Comparison of ENCODE assay signal across 12 mouse cellular contexts in the genomic region with DNA sequence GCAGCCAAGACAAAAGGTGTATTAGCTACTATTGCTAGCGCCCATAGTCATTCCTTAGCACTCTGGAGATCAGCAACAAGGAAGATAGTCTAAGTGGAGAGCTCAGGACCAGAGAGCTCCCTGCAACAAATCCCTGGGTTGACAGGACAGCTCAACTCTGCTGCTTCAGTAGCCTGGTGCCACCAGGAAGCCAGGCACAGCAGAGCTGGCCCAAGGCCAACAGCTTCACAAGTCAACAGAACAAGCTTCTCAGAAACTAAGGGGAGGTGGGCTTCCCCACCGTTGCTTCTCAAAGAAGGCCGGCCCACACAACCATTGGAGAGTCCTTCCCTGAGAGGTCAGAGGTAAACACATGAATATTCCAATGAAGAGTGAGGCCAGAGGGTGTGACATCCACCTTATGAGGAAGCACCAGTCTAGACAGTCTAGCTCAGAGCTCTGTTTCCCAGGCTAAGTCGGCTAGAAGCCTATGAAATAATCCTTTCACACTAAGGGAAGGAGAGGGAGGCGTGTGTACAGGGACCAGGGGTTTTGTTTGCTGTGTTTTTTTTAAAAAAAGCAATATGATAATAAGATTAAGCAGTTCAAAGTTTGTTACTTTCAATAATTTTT.
DNase-seq lines count a peak whose midpoint lies in the region; ATAC-seq and TF ChIP-seq lines count a peak whose summit lies in the region.
"Had no signal": no experiment of that assay in that cellular context is flagged by ENCODE, and none has a peak within 500 bp of the region (broad histone marks: within the 10 kb centered on the region; RNA-seq: fewer than 3 reads in every experiment).

No protein-coding gene starts in this region.

- DNase-seq in CD4-positive, CD25-positive, alpha-beta regulatory T cell, adult 2 months (ENCODE audit: low read depth, low spot score) = peak; percentile 22
- DNase-seq in hindbrain, postnatal 0 days (ENCODE audit: low spot score) = peak; percentile 46
- DNase-seq in lung, postnatal 0 days (ENCODE audit: low spot score) = peak; percentile 31
- DNase-seq in lung, postnatal 10 days = no peak
- DNase-seq: adrenal gland, adult 8-10 months; cerebellum, adult 8-10 months; kidney, adult 11 months had no signal

- no peak overlapping the region for H3K27ac ChIP-seq in hindbrain, postnatal 0 days
- H3K27ac ChIP-seq in hindbrain, embryonic 12.5 days = no peak overlapping the region
- H3K27ac ChIP-seq in lung, postnatal 0 days (ENCODE audit: low read length) = no peak overlapping the region
- H3K27ac ChIP-seq: liver, embryonic 15.5 days had no signal

- no peak overlapping the region for H3K9ac ChIP-seq in hindbrain, postnatal 0 days (replicated peaks; ENCODE audit: low read length)
- H3K9ac ChIP-seq in hindbrain, embryonic 12.5 days = no peak overlapping the region
- no peak overlapping the region for H3K9ac ChIP-seq in lung, postnatal 0 days (replicated peaks; ENCODE audit: low read depth)
- H3K9ac ChIP-seq: liver, embryonic 15.5 days had no signal

- no peak overlapping the region for H3K4me2 ChIP-seq in hindbrain, postnatal 0 days (ENCODE audit: low read depth, low read length)
- H3K4me2 ChIP-seq in hindbrain, embryonic 12.5 days (replicated peaks) = no peak overlapping the region
- H3K4me2 ChIP-seq in lung, postnatal 0 days (replicated peaks; ENCODE audit: low read depth, low read length) = no peak overlapping the region
- H3K4me2 ChIP-seq: liver, embryonic 15.5 days had no signal

- H3K36me3 ChIP-seq in hindbrain, postnatal 0 days (ENCODE audit: insufficient read depth, low read length) = no peaks in the 10 kb centered on the region
- H3K36me3 ChIP-seq in hindbrain, embryonic 12.5 days = no peaks in the 10 kb centered on the region
- H3K36me3 ChIP-seq in lung, postnatal 0 days (ENCODE audit: insufficient read depth, low read length) = no peaks in the 10 kb centered on the region

- H3K27me3 ChIP-seq in hindbrain, postnatal 0 days (ENCODE audit: insufficient read depth, low read length) = no peaks in the 10 kb centered on the region
- H3K27me3 ChIP-seq in hindbrain, embryonic 12.5 days = no peaks in the 10 kb centered on the region
- no peaks in the 10 kb centered on the region for H3K27me3 ChIP-seq in lung, postnatal 0 days (replicated peaks; ENCODE audit: insufficient read depth, low read length)
- H3K27me3 ChIP-seq: liver, embryonic 15.5 days had no signal

- H3K4me1 ChIP-seq in hindbrain, postnatal 0 days (ENCODE audit: insufficient read depth, low read length) = no peaks in the 10 kb centered on the region
- H3K4me1 ChIP-seq in hindbrain, embryonic 12.5 days = peaks cover 4% of the 10 kb centered on the region; the same call in 1 of the 2 replicates
- peaks cover 4% of the 10 kb centered on the region; the same call in 1 of the 2 replicates for H3K4me1 ChIP-seq in lung, postnatal 0 days (ENCODE audit: insufficient read depth, low read depth, low read length)
- H3K4me1 ChIP-seq: liver, embryonic 15.5 days had no signal

- no peak for TF ChIP-seq CTCF in hindbrain, postnatal 0 days (IDR thresholded peaks at IDR 0.05; ENCODE audit: low read depth)
- TF ChIP-seq CTCF in lung, postnatal 0 days (IDR thresholded peaks at IDR 0.05) = no peak

- H3K4me3 ChIP-seq in hindbrain, postnatal 0 days (ENCODE audit: low read length) = no peak overlapping the region
- H3K4me3 ChIP-seq in hindbrain, embryonic 12.5 days = no peak overlapping the region
- H3K4me3 ChIP-seq in lung, postnatal 0 days (ENCODE audit: low read depth, low read length) = no peak overlapping the region
- H3K4me3 ChIP-seq: liver, embryonic 15.5 days had no signal

- no peak for ATAC-seq in CD4-positive, CD25-positive, alpha-beta regulatory T cell, adult 4 months
- ATAC-seq in hindbrain, postnatal 0 days = no peak
- no peak for ATAC-seq in hindbrain, embryonic 12.5 days (ENCODE audit: low FRiP score)
- ATAC-seq in lung, postnatal 0 days = no peak
- ATAC-seq in megakaryocyte-erythroid progenitor cell, adult 5-6 weeks (replicated peaks; ENCODE audit: low FRiP score, low TSS enrichment, poor library complexity, severe bottlenecking) = 0 out of 2 replicates have a peak, but pooled peaks have one; percentile 38
- ATAC-seq in granulocyte monocyte progenitor cell, adult 5-6 weeks (replicated peaks; ENCODE audit: poor library complexity, severe bottlenecking) = no peak

- no peaks in the 10 kb centered on the region for H3K9me3 ChIP-seq in hindbrain, postnatal 0 days (ENCODE audit: low read length)
- 0 out of 2 replicates have a peak, but pooled peaks cover 6% of the 10 kb centered on the region for H3K9me3 ChIP-seq in hindbrain, embryonic 12.5 days (replicated peaks)
- no peaks in the 10 kb centered on the region for H3K9me3 ChIP-seq in lung, postnatal 0 days (ENCODE audit: low read length)
- H3K9me3 ChIP-seq: liver, embryonic 15.5 days had no signal

- no peak for TF ChIP-seq EP300 in lung, postnatal 0 days (IDR thresholded peaks at IDR 0.05)

- 45% methylated on average over 5 of the region's 5 CpGs for WGBS in hindbrain, postnatal 0 days
- 66% methylated on average over 5 of the region's 5 CpGs for WGBS in hindbrain, embryonic 12.5 days
- WGBS in lung, postnatal 0 days = 41% methylated on average over 5 of the region's 5 CpGs
